Mouse (Mus musculus): ENCODE results near the gene Mlxip. TPM values are rescaled to one million over a fixed set of nuclear protein-coding genes. Genes with fewer than 3 reads are reported as not detected.
A peak's percentile ranks its signal among the peaks of the same experiment; 100 is the strongest.

Mlxip gene
- polyA plus RNA-seq, 1 experiment from 2014 or later: 17.4 TPM

DNA sequence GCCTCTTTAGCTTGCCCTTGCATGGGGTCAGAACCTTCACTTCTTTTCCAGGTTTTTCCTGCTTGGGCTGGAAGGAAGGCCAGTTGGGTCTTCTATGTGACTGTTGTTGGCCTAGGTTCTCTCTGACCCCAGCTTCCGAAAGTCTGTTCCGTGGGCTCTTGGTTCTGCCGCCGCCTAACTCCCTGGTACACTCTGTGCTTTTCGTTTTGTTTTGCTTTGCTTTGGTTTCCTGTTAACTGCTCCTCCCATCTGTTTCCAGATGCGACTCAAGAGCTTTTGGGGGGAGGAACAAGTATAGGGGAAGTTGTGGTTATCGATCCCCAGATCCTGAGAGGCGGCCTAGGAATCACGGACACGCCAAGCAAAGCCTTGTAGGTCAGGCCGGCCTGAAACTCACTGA is 3.2 kb downstream of the Mlxip start:
- ATAC-seq (ENCODE audit: low FRiP score, low TSS enrichment): no peak
- Histone ChIP-seq H3K36me3 (ENCODE audit: insufficient read depth, low read length) (no peaks in the 10 kb centered on the region), H3K27ac (ENCODE audit: low read length) (0 out of 2 replicates have a peak overlapping the region, but pooled peaks have one; percentile 9), H3K4me3 (ENCODE audit: low read length) (peak overlapping the region; percentile 23), H3K9me3 (ENCODE audit: low read length) (no peaks in the 10 kb centered on the region), H3K4me1 (ENCODE audit: insufficient read depth, low read length) (peaks cover 33% of the 10 kb centered on the region), H3K4me2 (replicated peaks; ENCODE audit: low read depth, low read length) (peak overlapping the region; percentile 79), H3K9ac (replicated peaks; ENCODE audit: low read length) (peak overlapping the region; percentile 13; the same call in 1 of the 2 replicates), H3K27me3 (ENCODE audit: insufficient read depth, low read length) (no peaks in the 10 kb centered on the region)
- 56% methylated on average over 11 of the region's 11 CpGs for WGBS

GRCm38 (mm10) chr5:123398856-123399498 is 4.4 kb downstream of the Mlxip start:
- Histone ChIP-seq H3K9me3 (ENCODE audit: low read length) (no peaks in the 10 kb centered on the region), H3K27me3 (ENCODE audit: insufficient read depth, low read length) (no peaks in the 10 kb centered on the region), H3K9ac (replicated peaks; ENCODE audit: low read length) (no peak overlapping the region), H3K4me2 (replicated peaks; ENCODE audit: low read depth, low read length) (no peak overlapping the region), H3K4me1 (ENCODE audit: insufficient read depth, low read length) (peaks cover 28% of the 10 kb centered on the region), H3K27ac (ENCODE audit: low read length) (no peak overlapping the region), H3K4me3 (ENCODE audit: low read length) (no peak overlapping the region), H3K36me3 (ENCODE audit: insufficient read depth, low read length) (no peaks in the 10 kb centered on the region)
- 90% methylated on average over 4 of the region's 4 CpGs for WGBS
- no peak for ATAC-seq (ENCODE audit: low FRiP score, low TSS enrichment)

- no peak for ATAC-seq (ENCODE audit: low FRiP score, low TSS enrichment)
- Histone ChIP-seq H3K4me2 (replicated peaks; ENCODE audit: low read depth, low read length) (no peak overlapping the region), H3K27ac (ENCODE audit: low read length) (no peak overlapping the region), H3K9ac (replicated peaks; ENCODE audit: low read length) (no peak overlapping the region), H3K27me3 (ENCODE audit: insufficient read depth, low read length) (no peaks in the 10 kb centered on the region), H3K36me3 (ENCODE audit: insufficient read depth, low read length) (no peaks in the 10 kb centered on the region), H3K9me3 (ENCODE audit: low read length) (no peaks in the 10 kb centered on the region), H3K4me1 (ENCODE audit: insufficient read depth, low read length) (no peaks in the 10 kb centered on the region), H3K4me3 (ENCODE audit: low read length) (no peak overlapping the region)
- 92% methylated on average over 3 of the region's 3 CpGs for WGBS
Measured at GRCm38 (mm10) chr5:123404480-123404879, 9.9 kb downstream of the Mlxip start.

DNA sequence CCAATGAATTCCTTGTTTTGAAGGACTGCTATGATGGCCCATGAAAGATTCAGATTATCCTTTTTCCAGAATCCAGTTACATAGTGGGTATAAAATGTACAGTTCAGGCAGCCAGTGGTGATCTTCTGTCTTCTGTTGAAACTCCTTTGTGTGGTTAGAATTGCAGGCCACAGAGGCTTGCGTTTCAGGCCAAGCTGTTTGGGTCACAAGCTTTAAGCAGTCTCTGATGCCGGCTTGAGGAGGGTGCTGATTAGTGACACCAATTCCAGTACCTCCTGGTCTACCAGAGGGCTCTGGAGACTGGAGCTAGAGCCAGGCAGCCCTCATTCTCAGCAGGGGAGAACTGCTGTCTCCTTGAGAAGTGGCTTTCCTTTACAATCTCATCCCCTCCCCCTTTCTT is 12.4 kb downstream of the Mlxip start:
- Histone ChIP-seq H3K4me2 (replicated peaks; ENCODE audit: low read depth, low read length) (no peak overlapping the region), H3K36me3 (ENCODE audit: insufficient read depth, low read length) (peaks cover 9% of the 10 kb centered on the region), H3K9me3 (ENCODE audit: low read length) (no peaks in the 10 kb centered on the region), H3K4me3 (ENCODE audit: low read length) (no peak overlapping the region), H3K4me1 (ENCODE audit: insufficient read depth, low read length) (no peaks in the 10 kb centered on the region), H3K9ac (replicated peaks; ENCODE audit: low read length) (no peak overlapping the region), H3K27ac (ENCODE audit: low read length) (no peak overlapping the region), H3K27me3 (ENCODE audit: insufficient read depth, low read length) (no peaks in the 10 kb centered on the region)
- ATAC-seq (ENCODE audit: low FRiP score, low TSS enrichment): no peak
- 61% methylated on average over 2 of the region's 2 CpGs for WGBS

- no peak overlapping the region for H3K27ac ChIP-seq (ENCODE audit: low read length)
- WGBS: 75% methylated on average over 3 of the region's 3 CpGs
- no peak overlapping the region for H3K9ac ChIP-seq (replicated peaks; ENCODE audit: low read length)
- no peak for ATAC-seq (ENCODE audit: low FRiP score, low TSS enrichment)
- no peak overlapping the region for H3K4me3 ChIP-seq (ENCODE audit: low read length)
- no peaks in the 10 kb centered on the region for H3K9me3 ChIP-seq (ENCODE audit: low read length)
- H3K36me3 ChIP-seq (ENCODE audit: insufficient read depth, low read length): peaks cover 9% of the 10 kb centered on the region
- H3K27me3 ChIP-seq (ENCODE audit: insufficient read depth, low read length): no peaks in the 10 kb centered on the region
- no peak overlapping the region for H3K4me2 ChIP-seq (replicated peaks; ENCODE audit: low read depth, low read length)
- 0 out of 2 replicates have a peak, but pooled peaks cover 2% of the 10 kb centered on the region for H3K4me1 ChIP-seq (ENCODE audit: insufficient read depth, low read length)
Measured at GRCm38 (mm10) chr5:123408176-123408575, 13.6 kb downstream of the Mlxip start.

GRCm38 (mm10) chr5:123412193-123412592 is 17.6 kb downstream of the Mlxip start:
- 43% methylated on average over 4 of the region's 4 CpGs for WGBS
- H3K9me3 ChIP-seq (ENCODE audit: low read length): no peaks in the 10 kb centered on the region
- H3K4me1 ChIP-seq (ENCODE audit: insufficient read depth, low read length): 0 out of 2 replicates have a peak, but pooled peaks cover 2% of the 10 kb centered on the region
- no peak overlapping the region for H3K27ac ChIP-seq (ENCODE audit: low read length)
- H3K9ac ChIP-seq (replicated peaks; ENCODE audit: low read length): no peak overlapping the region
- ATAC-seq (ENCODE audit: low FRiP score, low TSS enrichment): no peak
- H3K4me2 ChIP-seq (replicated peaks; ENCODE audit: low read depth, low read length): no peak overlapping the region
- H3K27me3 ChIP-seq (ENCODE audit: insufficient read depth, low read length): no peaks in the 10 kb centered on the region
- peaks cover 9% of the 10 kb centered on the region for H3K36me3 ChIP-seq (ENCODE audit: insufficient read depth, low read length)
- H3K4me3 ChIP-seq (ENCODE audit: low read length): no peak overlapping the region

GRCm38 (mm10) chr5:123413866-123414363 is 19.3 kb downstream of the Mlxip start:
- Histone ChIP-seq H3K9ac (replicated peaks; ENCODE audit: low read length) (no peak overlapping the region), H3K9me3 (ENCODE audit: low read length) (no peaks in the 10 kb centered on the region), H3K4me2 (replicated peaks; ENCODE audit: low read depth, low read length) (no peak overlapping the region), H3K4me3 (ENCODE audit: low read length) (no peak overlapping the region), H3K27ac (ENCODE audit: low read length) (no peak overlapping the region), H3K36me3 (ENCODE audit: insufficient read depth, low read length) (peaks cover 9% of the 10 kb centered on the region), H3K27me3 (ENCODE audit: insufficient read depth, low read length) (no peaks in the 10 kb centered on the region), H3K4me1 (ENCODE audit: insufficient read depth, low read length) (0 out of 2 replicates have a peak, but pooled peaks cover 2% of the 10 kb centered on the region)
- no peak for ATAC-seq (ENCODE audit: low FRiP score, low TSS enrichment)
- WGBS: 70% methylated on average over 2 of the region's 2 CpGs

GRCm38 (mm10) chr5:123416149-123416548 is 21.6 kb downstream of the Mlxip start:
- 80% methylated on average over 3 of the region's 3 CpGs for WGBS
- 0 out of 2 replicates have a peak, but pooled peaks cover 2% of the 10 kb centered on the region for H3K4me1 ChIP-seq (ENCODE audit: insufficient read depth, low read length)
- H3K27me3 ChIP-seq (ENCODE audit: insufficient read depth, low read length): no peaks in the 10 kb centered on the region
- H3K9me3 ChIP-seq (ENCODE audit: low read length): no peaks in the 10 kb centered on the region
- H3K9ac ChIP-seq (replicated peaks; ENCODE audit: low read length): no peak overlapping the region
- H3K27ac ChIP-seq (ENCODE audit: low read length): no peak overlapping the region
- ATAC-seq (ENCODE audit: low FRiP score, low TSS enrichment): no peak
- H3K4me3 ChIP-seq (ENCODE audit: low read length): no peak overlapping the region
- no peak overlapping the region for H3K4me2 ChIP-seq (replicated peaks; ENCODE audit: low read depth, low read length)
- 0 out of 2 replicates have a peak, but pooled peaks cover 3% of the 10 kb centered on the region for H3K36me3 ChIP-seq (ENCODE audit: insufficient read depth, low read length)

- no peaks in the 10 kb centered on the region for H3K27me3 ChIP-seq (ENCODE audit: insufficient read depth, low read length)
- ATAC-seq (ENCODE audit: low FRiP score, low TSS enrichment): no peak
- 0 out of 2 replicates have a peak, but pooled peaks cover 2% of the 10 kb centered on the region for H3K4me1 ChIP-seq (ENCODE audit: insufficient read depth, low read length)
- no peaks in the 10 kb centered on the region for H3K9me3 ChIP-seq (ENCODE audit: low read length)
- H3K4me2 ChIP-seq (replicated peaks; ENCODE audit: low read depth, low read length): no peak overlapping the region
- no peak overlapping the region for H3K27ac ChIP-seq (ENCODE audit: low read length)
- no peak overlapping the region for H3K4me3 ChIP-seq (ENCODE audit: low read length)
- H3K9ac ChIP-seq (replicated peaks; ENCODE audit: low read length): no peak overlapping the region
- 77% methylated on average over 8 of the region's 8 CpGs for WGBS
- H3K36me3 ChIP-seq (ENCODE audit: insufficient read depth, low read length): no peaks in the 10 kb centered on the region
Measured at GRCm38 (mm10) chr5:123416566-123417518, 22.2 kb downstream of the Mlxip start.

Data from kidney, embryonic 16.5 days (tissue).